Mouse (Mus musculus): ENCODE data around the gene Morf4l2.

DNA sequence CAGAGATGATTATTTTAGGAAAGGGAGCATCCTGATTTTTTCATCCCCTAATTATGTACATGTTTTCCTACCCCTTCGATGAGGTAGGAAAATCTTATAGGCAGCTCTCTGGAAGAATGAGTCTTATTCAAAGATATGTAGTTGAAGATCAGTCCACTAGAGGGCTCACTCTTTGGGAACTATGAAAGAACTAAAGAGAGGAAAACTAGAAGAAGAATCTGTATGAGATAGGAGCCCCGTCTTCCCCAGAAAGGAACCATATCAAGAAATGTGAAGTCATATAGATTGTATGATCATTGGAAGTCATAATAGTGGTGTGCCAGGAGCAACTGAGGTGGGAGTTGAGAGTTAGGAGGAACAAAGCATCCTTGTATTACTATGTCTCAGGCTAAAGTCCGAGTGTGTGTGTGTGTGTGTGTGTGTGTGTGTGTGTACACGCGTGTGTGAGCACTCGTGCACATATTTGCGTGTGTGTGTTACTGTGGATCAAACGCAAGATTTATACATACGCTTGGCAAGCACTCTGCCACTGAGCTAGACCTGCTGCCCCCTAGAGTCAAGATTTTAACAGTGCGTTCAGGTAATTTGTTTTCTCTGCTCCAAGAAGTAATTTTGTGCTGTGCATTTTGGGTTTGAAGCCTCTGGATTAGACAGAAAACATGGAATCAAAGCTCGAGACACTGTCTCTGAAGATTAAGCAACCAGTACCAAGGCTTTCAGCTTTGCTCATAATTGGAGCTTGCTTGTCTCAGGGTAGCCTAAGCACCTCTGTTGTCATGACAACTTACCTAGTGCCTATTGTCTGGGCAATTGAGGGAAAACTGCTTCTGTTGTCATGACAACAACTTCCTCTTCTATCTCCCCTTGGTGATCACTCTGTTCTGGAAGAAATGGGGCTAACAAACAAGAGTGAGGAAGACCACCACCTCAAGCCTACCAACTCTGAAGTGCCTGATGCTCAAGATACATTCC, 17.9 kb upstream of the Morf4l2 start:
- TF ChIP-seq USF1 (IDR thresholded peaks at IDR 0.05; ENCODE audit: low read depth), result no peak
- no peak for TF ChIP-seq CTCF (IDR thresholded peaks at IDR 0.05; ENCODE audit: control insufficient read depth, insufficient read depth, insufficient read length)
- no peak for TF ChIP-seq MYOD1 (IDR thresholded peaks at IDR 0.05; ENCODE audit: control insufficient read depth, insufficient read length, low read depth)
- no peak for TF ChIP-seq MAX (IDR thresholded peaks at IDR 0.05)
- TF ChIP-seq FOSL1 (IDR thresholded peaks at IDR 0.05; ENCODE audit: insufficient read depth, low read length, poor library complexity, severe bottlenecking), result no peak
- no peak for TF ChIP-seq CEBPB (IDR thresholded peaks at IDR 0.05; ENCODE audit: low read depth)
